ENCODE assay signal across 17 mouse cellular contexts in the genomic region with DNA sequence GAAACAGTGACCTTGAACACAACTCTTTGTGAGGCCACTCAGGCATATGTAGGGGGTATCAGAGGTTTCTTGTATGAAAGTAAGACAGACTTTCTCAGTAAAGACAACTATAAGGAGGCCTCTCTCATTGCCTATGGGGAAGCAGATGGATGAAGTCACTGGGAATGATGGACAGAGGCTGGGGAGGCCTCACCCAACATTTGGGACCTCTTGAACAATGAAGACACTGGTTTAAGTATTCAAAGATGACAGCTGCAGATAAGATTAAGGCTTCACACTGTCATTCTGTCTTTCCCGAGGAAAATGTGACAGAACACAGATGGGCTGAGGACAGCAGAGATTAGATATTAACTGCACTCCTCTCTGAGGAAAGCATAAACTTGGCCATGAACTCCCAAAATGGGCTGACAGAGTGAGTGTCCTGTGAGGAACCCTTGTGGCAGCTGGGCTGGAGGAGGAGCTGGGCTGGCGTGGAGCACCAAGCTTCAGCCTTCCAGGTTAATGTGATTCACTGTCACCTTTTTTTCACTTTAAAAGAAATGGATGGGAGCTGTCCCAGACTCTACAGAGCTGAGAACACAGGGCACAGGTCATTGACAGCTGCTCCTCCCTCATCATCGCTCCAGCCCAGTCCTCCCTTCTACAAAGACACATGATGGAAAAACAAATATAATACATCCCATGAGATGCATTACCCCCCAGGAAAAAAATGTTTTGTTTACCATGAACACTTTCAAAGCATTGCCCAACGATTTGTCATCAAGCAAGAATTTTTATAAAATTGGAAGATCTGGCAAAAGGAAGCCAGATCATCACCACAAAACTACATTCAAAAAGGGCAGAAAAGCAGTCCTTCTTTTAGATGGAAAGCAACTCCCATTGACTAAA. TPM values are rescaled to one million over a fixed set of nuclear protein-coding genes. Genes with fewer than 3 reads are reported as not detected.
DNase-seq lines count a peak whose midpoint lies in the region; ATAC-seq and TF ChIP-seq lines count a peak whose summit lies in the region.
"Had no signal": no experiment of that assay in that cellular context is flagged by ENCODE, and none has a peak within 500 bp of the region (broad histone marks: within the 10 kb centered on the region; RNA-seq: fewer than 3 reads in every experiment).

No protein-coding gene starts in this region.

- no peak for DNase-seq in heart, postnatal 0 days (ENCODE audit: low spot score)
- no peak for DNase-seq in heart, postnatal 14 days
- DNase-seq in lung, postnatal 25 days (ENCODE audit: low spot score): no peak
- DNase-seq in right cerebral cortex, adult 18-20 months: no peak
- DNase-seq: cerebellum, postnatal 10 days; embryo, embryonic 11 days; kidney, postnatal 36 days; right cerebral cortex, postnatal 14 days had no signal

- no peaks in the 10 kb centered on the region for H3K36me3 ChIP-seq in heart, postnatal 0 days (replicated peaks; ENCODE audit: control insufficient read depth, insufficient read depth, low read length)
- H3K36me3 ChIP-seq in lung, embryonic 15.5 days: no peaks in the 10 kb centered on the region
- no peaks in the 10 kb centered on the region for H3K36me3 ChIP-seq in lung, embryonic 16.5 days (ENCODE audit: control insufficient read depth, insufficient read depth, low read length)
- H3K36me3 ChIP-seq in stomach, embryonic 16.5 days (ENCODE audit: control insufficient read depth, insufficient read depth, low read length): no peaks in the 10 kb centered on the region
- H3K36me3 ChIP-seq: midbrain, embryonic 13.5 days had no signal

- H3K27me3 ChIP-seq in heart, postnatal 0 days (ENCODE audit: control insufficient read depth, insufficient read depth, low read length): peaks cover 1% of the 10 kb centered on the region; the same call in 1 of the 2 replicates
- H3K27me3 ChIP-seq in lung, embryonic 15.5 days: no peaks in the 10 kb centered on the region
- H3K27me3 ChIP-seq in lung, embryonic 16.5 days (ENCODE audit: control insufficient read depth, insufficient read depth, low read depth, low read length): no peaks in the 10 kb centered on the region; the same call in 1 of the 2 replicates
- H3K27me3 ChIP-seq in stomach, embryonic 16.5 days (ENCODE audit: control insufficient read depth, insufficient read depth, low read length): no peaks in the 10 kb centered on the region
- H3K27me3 ChIP-seq: forebrain, embryonic 13.5 days; midbrain, embryonic 13.5 days had no signal

- no peak overlapping the region for H3K27ac ChIP-seq in heart, postnatal 0 days (ENCODE audit: low read depth)
- H3K27ac ChIP-seq in lung, embryonic 15.5 days: peak overlapping the region; percentile 48
- H3K27ac ChIP-seq in lung, embryonic 16.5 days (ENCODE audit: low read length): peak overlapping the region; percentile 69
- no peak overlapping the region for H3K27ac ChIP-seq in stomach, embryonic 16.5 days (ENCODE audit: low read length)
- H3K27ac ChIP-seq: forebrain, embryonic 13.5 days; hindbrain, postnatal 0 days; macrophage; midbrain, embryonic 13.5 days had no signal

- H3K4me3 ChIP-seq in heart, postnatal 0 days (ENCODE audit: low read depth, low read length): no peak overlapping the region
- no peak overlapping the region for H3K4me3 ChIP-seq in lung, embryonic 15.5 days
- H3K4me3 ChIP-seq in lung, embryonic 16.5 days (ENCODE audit: low read length): no peak overlapping the region
- no peak overlapping the region for H3K4me3 ChIP-seq in stomach, embryonic 16.5 days (replicated peaks; ENCODE audit: low read length)
- H3K4me3 ChIP-seq: forebrain, embryonic 13.5 days; midbrain, embryonic 13.5 days had no signal

- WGBS in heart, postnatal 0 days: 40% methylated on average over 4 of the region's 4 CpGs
- 30% methylated on average over 4 of the region's 4 CpGs for WGBS in lung, embryonic 15.5 days
- 30% methylated on average over 4 of the region's 4 CpGs for WGBS in lung, embryonic 16.5 days
- 48% methylated on average over 4 of the region's 4 CpGs for WGBS in stomach, embryonic 16.5 days

- no peak overlapping the region for H3K4me2 ChIP-seq in heart, postnatal 0 days (ENCODE audit: low read depth, low read length)
- H3K4me2 ChIP-seq in lung, embryonic 15.5 days: no peak overlapping the region
- H3K4me2 ChIP-seq in lung, embryonic 16.5 days (ENCODE audit: low read depth, low read length): no peak overlapping the region
- no peak overlapping the region for H3K4me2 ChIP-seq in stomach, embryonic 16.5 days (ENCODE audit: low read depth, low read length)
- H3K4me2 ChIP-seq: forebrain, embryonic 13.5 days; midbrain, embryonic 13.5 days had no signal

- H3K4me1 ChIP-seq in heart, postnatal 0 days (ENCODE audit: control insufficient read depth, insufficient read depth): no peaks in the 10 kb centered on the region
- H3K4me1 ChIP-seq in lung, embryonic 15.5 days: peaks cover 38% of the 10 kb centered on the region
- H3K4me1 ChIP-seq in lung, embryonic 16.5 days (replicated peaks; ENCODE audit: control insufficient read depth, insufficient read depth, low read length): peaks cover 17% of the 10 kb centered on the region
- H3K4me1 ChIP-seq in stomach, embryonic 16.5 days (ENCODE audit: control insufficient read depth, insufficient read depth, low read length): no peaks in the 10 kb centered on the region
- H3K4me1 ChIP-seq: forebrain, embryonic 13.5 days; midbrain, embryonic 13.5 days had no signal

- no peak for TF ChIP-seq CTCF in heart, postnatal 0 days (IDR thresholded peaks at IDR 0.05; ENCODE audit: low read depth)

- TF ChIP-seq EP300 in heart, postnatal 0 days (IDR thresholded peaks at IDR 0.05; ENCODE audit: low read depth): no peak

- ATAC-seq in heart, postnatal 0 days (ENCODE audit: insufficient read depth, low read depth): 0 out of 2 replicates have a peak, but pooled peaks have one; percentile 33
- ATAC-seq in lung, embryonic 15.5 days (ENCODE audit: borderline replicate concordance, extremely low read depth, low FRiP score, low TSS enrichment): peak; percentile 86
- ATAC-seq in lung, embryonic 16.5 days (ENCODE audit: low read depth): peak; percentile 87
- ATAC-seq in stomach, embryonic 16.5 days (ENCODE audit: insufficient read depth, low FRiP score): peak; percentile 37
- ATAC-seq: forebrain, embryonic 13.5 days; hindbrain, postnatal 0 days; midbrain, embryonic 13.5 days had no signal

- no peaks in the 10 kb centered on the region for H3K9me3 ChIP-seq in heart, postnatal 0 days (replicated peaks; ENCODE audit: control insufficient read depth, low read length)
- no peaks in the 10 kb centered on the region for H3K9me3 ChIP-seq in lung, embryonic 15.5 days
- no peaks in the 10 kb centered on the region for H3K9me3 ChIP-seq in lung, embryonic 16.5 days (ENCODE audit: control insufficient read depth, low read length)
- H3K9me3 ChIP-seq in stomach, embryonic 16.5 days (replicated peaks; ENCODE audit: control insufficient read depth, low read length): no peaks in the 10 kb centered on the region
- H3K9me3 ChIP-seq: forebrain, embryonic 13.5 days; midbrain, embryonic 13.5 days had no signal

- intact Hi-C loops in heart, postnatal 14 days (cut with DNase I): no loop called here

- H3K9ac ChIP-seq in heart, postnatal 0 days (replicated peaks; ENCODE audit: low read depth, low read length): no peak overlapping the region
- H3K9ac ChIP-seq in lung, embryonic 15.5 days: no peak overlapping the region
- H3K9ac ChIP-seq in lung, embryonic 16.5 days (ENCODE audit: low read length): no peak overlapping the region
- no peak overlapping the region for H3K9ac ChIP-seq in stomach, embryonic 16.5 days (ENCODE audit: low read length)
- H3K9ac ChIP-seq: forebrain, embryonic 13.5 days; midbrain, embryonic 13.5 days had no signal

RNA-seq across cellular contexts. Expression of a gene that starts 23.2 kb away (rescaled TPM):
- 0.31 and 4.4 TPM in 2 replicates for total RNA-seq in heart, postnatal 0 days (2014; rRNA removed; ENCODE audit: low replicate concordance)
- polyA plus RNA-seq in heart, postnatal 0 days (2015; fragmentation: Nextera tagmentation; extraction: Ambion mirVana): 0.14 and 0.43 TPM in 2 replicates
- 1 to 10 TPM in 1 of 2 experiments, under 1 TPM in 1; 0.72 to 1.4 TPM for total RNA-seq in heart, postnatal 14 days (2021)
- polyA plus RNA-seq in lung, embryonic 15.5 days (2015; fragmentation: Nextera tagmentation; extraction: Ambion mirVana): 2.9 and 3.0 TPM in 2 replicates
- polyA plus RNA-seq in lung, embryonic 16.5 days (2015; fragmentation: Nextera tagmentation; extraction: Ambion mirVana): 3.1 and 3.8 TPM in 2 replicates
- polyA plus RNA-seq in stomach, embryonic 16.5 days (2015; fragmentation: Nextera tagmentation; extraction: Ambion mirVana): 2.7 and 3.3 TPM in 2 replicates
- total RNA-seq: granulocyte monocyte progenitor cell, adult 5-6 weeks; liver, adult 2 months had no signal
- polyA plus RNA-seq: liver, adult 2 months; macrophage had no signal

RNA-seq across cellular contexts. Expression of a gene that starts 36.0 kb away (rescaled TPM):
- total RNA-seq in heart, postnatal 0 days (2014; rRNA removed; ENCODE audit: low replicate concordance): 50.6 and 52.6 TPM in 2 replicates
- 15.6 and 16.5 TPM in 2 replicates for polyA plus RNA-seq in heart, postnatal 0 days (2015; fragmentation: Nextera tagmentation; extraction: Ambion mirVana)
- 10 to 100 TPM; 59.9 to 68.8 TPM for total RNA-seq in heart, postnatal 14 days (2021)
- polyA plus RNA-seq in lung, embryonic 15.5 days (2015; fragmentation: Nextera tagmentation; extraction: Ambion mirVana): 98.0 and 102 TPM in 2 replicates
- polyA plus RNA-seq in lung, embryonic 16.5 days (2015; fragmentation: Nextera tagmentation; extraction: Ambion mirVana): 100.0 and 109 TPM in 2 replicates
- polyA plus RNA-seq in stomach, embryonic 16.5 days (2015; fragmentation: Nextera tagmentation; extraction: Ambion mirVana): 33.7 and 37.3 TPM in 2 replicates

Comparison
In these comparisons a context has a peak if more than half of its experiments do, and no peak if none do; other contexts are left out.
1. ATAC-seq: peak in every context shown above with its lines; median percentile 87 in lung, embryonic 16.5 days; 86 in lung, embryonic 15.5 days; 37 in stomach, embryonic 16.5 days; 33 in heart, postnatal 0 days.
2. H3K27ac ChIP-seq: peak in lung, embryonic 15.5 days (single experiment) and lung, embryonic 16.5 days (single experiment); none in heart, postnatal 0 days (single experiment) and stomach, embryonic 16.5 days (single experiment).